Mouse (Mus musculus) erythroblast, embryonic 14.5 days (primary cell): ENCODE results near the gene Iglon5. TPM values are rescaled to one million over a fixed set of nuclear protein-coding genes. Genes with fewer than 3 reads are reported as not detected.

Experiments used
- H3K27me3 ChIP-seq: 2 replicates; pipeline ENCODE4 v1.6.1; 2012; ENCODE audit warnings: inconsistent platforms; ENCODE audit not compliant: control insufficient read depth
- H3K36me3 ChIP-seq: 2 replicates; pipeline ENCODE4 v1.6.1; 2012; ENCODE audit warnings: mild to moderate bottlenecking, inconsistent platforms; ENCODE audit not compliant: control insufficient read depth
- H3K4me1 ChIP-seq: 2 replicates; pipeline ENCODE4 v1.6.1; 2012; ENCODE audit warnings: inconsistent platforms; ENCODE audit not compliant: control insufficient read depth
- H3K4me3 ChIP-seq: replicated peaks from 2 replicates; pipeline ENCODE3; 2012; ENCODE audit warnings: moderate library complexity, mild to moderate bottlenecking, inconsistent platforms
- H3K9me3 ChIP-seq: 2 replicates; pipeline ENCODE4 v1.6.1; 2012; ENCODE audit warnings: low read length, inconsistent platforms, mixed read lengths; ENCODE audit not compliant: control insufficient read depth
- GATA1 ChIP-seq: IDR thresholded peaks from 2 replicates; pipeline ENCODE4 v1.6.1; 2012; ENCODE audit warnings: low read length, inconsistent platforms, mixed read lengths
- TAL1 ChIP-seq: IDR thresholded peaks from 3 replicates; pipeline ENCODE4 v1.6.1; 2012; ENCODE audit warnings: low read length, inconsistent platforms, mixed read lengths
- polyA plus RNA-seq: library from polyadenylated mRNA; stranded (reverse); fragments of >175 nt; gene quantifications from 2 replicates; pipeline ENCODE4 v1.2.3, GENCODE M21; 2012

Gene Iglon5
- polyA plus RNA-seq, 1 experiment = not detected

- TF ChIP-seq TAL1 (no peak), GATA1 (no peak)
- Histone ChIP-seq H3K36me3 (no peaks in the 10 kb centered on the region), H3K4me3 (no peak overlapping the region), H3K27me3 (no peaks in the 10 kb centered on the region), H3K4me1 (no peaks in the 10 kb centered on the region), H3K9me3 (no peaks in the 10 kb centered on the region)
Measured at GRCm38 (mm10) chr7:43511707-43512478, 22.0 kb upstream of the Iglon5 start.

DNA sequence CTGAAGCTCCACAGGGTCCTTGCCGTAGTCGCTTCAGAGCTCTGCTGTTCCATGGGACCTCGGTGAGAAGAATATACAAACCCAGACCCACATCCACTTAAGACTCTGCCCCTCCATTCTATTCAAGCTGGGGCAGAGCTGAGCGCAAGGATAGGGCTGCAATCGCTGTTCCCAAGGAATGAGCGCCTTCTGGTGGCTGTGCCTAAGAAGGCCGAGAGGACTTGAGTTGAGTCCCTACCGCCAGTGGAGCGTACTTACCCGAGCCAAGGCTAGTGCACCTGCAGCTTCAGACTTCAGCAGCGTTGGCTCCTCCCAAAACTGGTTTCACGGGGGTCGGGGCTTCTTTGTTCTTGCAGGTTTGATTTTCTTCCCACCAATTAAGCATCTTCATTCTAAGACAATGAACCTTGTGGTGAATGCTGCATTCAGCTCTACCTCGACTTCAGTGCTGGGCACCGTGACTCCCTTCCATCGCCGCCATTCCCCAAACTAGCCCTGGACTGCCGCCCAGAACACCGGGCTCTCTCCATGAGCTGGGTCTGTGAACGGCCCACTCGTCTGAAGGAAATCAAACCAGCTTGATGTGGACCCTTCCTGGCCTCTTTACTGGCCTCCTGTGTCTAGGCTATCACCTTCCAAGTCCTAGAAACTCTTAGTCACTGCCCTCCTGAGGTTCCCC, 5.6 kb upstream of the Iglon5 start:
- Histone ChIP-seq H3K4me1 (no peaks in the 10 kb centered on the region), H3K27me3 (peaks cover 8% of the 10 kb centered on the region), H3K9me3 (peaks cover 9% of the 10 kb centered on the region), H3K36me3 (no peaks in the 10 kb centered on the region), H3K4me3 (no peak overlapping the region)
- TF ChIP-seq GATA1 (no peak), TAL1 (no peak)

DNA sequence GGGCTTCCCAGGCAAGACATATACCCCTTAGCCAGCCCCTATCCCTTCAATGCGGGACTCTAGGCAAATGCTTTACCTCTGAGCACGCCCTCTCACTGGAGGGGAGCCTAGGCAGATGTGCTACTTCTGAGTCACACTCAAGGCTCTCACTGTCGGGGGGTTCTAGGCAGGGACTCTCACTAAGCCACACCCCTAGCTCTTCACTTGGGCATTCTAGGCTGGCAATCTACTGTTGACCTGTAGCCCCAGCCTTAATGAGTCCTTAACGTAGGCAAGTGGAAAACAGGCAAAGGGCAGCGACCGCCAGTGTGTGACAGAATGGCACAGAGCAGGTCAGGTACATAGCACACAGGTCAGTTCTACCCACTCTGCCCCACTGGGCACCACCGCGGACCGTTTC, 986 bp upstream of the Iglon5 start:
- H3K27me3 ChIP-seq = peaks cover 26% of the 10 kb centered on the region
- H3K9me3 ChIP-seq = no peaks in the 10 kb centered on the region
- no peak overlapping the region for H3K4me3 ChIP-seq
- no peaks in the 10 kb centered on the region for H3K4me1 ChIP-seq
- no peaks in the 10 kb centered on the region for H3K36me3 ChIP-seq
- TF ChIP-seq TAL1 (no peak), GATA1 (no peak)

GRCm38 (mm10) chr7:43490182-43490584, 308 bp upstream of the Iglon5 start:
- no peak for TF ChIP-seq GATA1
- no peak for TF ChIP-seq TAL1
- no peak overlapping the region for H3K4me3 ChIP-seq
- H3K9me3 ChIP-seq = no peaks in the 10 kb centered on the region
- no peaks in the 10 kb centered on the region for H3K36me3 ChIP-seq
- no peaks in the 10 kb centered on the region for H3K4me1 ChIP-seq
- H3K27me3 ChIP-seq = peaks cover 26% of the 10 kb centered on the region

DNA sequence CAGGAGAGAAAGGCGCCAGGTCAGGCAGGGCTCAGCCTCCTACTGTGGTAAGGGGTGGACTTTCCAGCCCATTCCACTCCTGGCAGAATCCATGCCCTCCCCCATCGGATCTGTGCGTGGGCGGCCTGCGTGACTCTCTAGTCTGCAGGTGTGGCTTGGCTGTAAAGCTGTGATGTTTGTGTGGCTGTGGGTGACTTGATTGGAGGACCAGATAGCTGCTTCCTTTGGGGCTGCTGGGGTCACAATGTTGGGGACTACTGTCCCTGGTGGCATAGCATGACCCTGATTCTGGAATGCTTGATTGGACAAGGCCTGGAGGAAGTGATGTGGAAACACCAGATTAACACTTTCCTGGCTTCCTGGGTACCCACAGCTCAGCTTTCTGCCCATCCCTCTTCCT, 1.2 kb downstream of the Iglon5 start:
- peaks cover 26% of the 10 kb centered on the region for H3K27me3 ChIP-seq
- H3K9me3 ChIP-seq = no peaks in the 10 kb centered on the region
- no peak for TF ChIP-seq GATA1
- TF ChIP-seq TAL1 = no peak
- no peaks in the 10 kb centered on the region for H3K36me3 ChIP-seq
- no peaks in the 10 kb centered on the region for H3K4me1 ChIP-seq
- no peak overlapping the region for H3K4me3 ChIP-seq

- no peaks in the 10 kb centered on the region for H3K36me3 ChIP-seq
- no peak overlapping the region for H3K4me3 ChIP-seq
- TF ChIP-seq TAL1 = no peak
- no peak for TF ChIP-seq GATA1
- peaks cover 6% of the 10 kb centered on the region; the same call in 1 of the 2 replicates for H3K27me3 ChIP-seq
- H3K4me1 ChIP-seq = no peaks in the 10 kb centered on the region
- no peaks in the 10 kb centered on the region for H3K9me3 ChIP-seq
Measured at GRCm38 (mm10) chr7:43483236-43483635, 6.6 kb downstream of the Iglon5 start.

DNA sequence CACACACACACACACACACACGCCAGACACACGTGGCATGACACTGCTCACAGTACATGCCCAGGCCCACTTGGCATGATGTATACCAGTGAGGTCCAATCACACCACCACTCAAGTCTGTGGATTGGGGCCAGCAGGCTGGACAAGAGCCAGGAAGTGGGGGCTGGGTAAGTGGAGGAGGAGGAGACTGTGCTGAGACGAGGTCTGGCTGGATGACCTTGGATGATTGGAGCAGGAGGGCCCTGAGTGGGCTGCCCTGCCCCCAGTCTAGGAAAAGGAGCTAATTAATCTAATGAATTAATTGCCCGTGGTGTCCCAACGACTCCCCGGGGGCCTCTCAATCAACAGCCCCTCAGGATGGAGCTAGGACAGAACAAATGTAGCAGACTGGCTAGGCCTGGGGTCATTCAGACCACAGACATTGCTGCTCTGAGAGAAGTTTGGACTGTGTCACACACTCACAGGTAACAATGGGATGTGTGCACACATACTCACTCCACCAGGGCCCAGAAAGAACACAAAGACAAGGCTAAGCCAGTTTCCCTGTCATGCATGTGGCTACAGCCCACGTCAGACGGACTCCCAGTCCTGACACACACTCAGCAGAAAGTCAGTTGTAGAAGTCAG, 7.7 kb downstream of the Iglon5 start:
- Histone ChIP-seq H3K36me3 (no peaks in the 10 kb centered on the region), H3K9me3 (no peaks in the 10 kb centered on the region), H3K4me1 (no peaks in the 10 kb centered on the region), H3K4me3 (no peak overlapping the region), H3K27me3 (peaks cover 16% of the 10 kb centered on the region)
- no peak for TF ChIP-seq GATA1
- no peak for TF ChIP-seq TAL1

DNA sequence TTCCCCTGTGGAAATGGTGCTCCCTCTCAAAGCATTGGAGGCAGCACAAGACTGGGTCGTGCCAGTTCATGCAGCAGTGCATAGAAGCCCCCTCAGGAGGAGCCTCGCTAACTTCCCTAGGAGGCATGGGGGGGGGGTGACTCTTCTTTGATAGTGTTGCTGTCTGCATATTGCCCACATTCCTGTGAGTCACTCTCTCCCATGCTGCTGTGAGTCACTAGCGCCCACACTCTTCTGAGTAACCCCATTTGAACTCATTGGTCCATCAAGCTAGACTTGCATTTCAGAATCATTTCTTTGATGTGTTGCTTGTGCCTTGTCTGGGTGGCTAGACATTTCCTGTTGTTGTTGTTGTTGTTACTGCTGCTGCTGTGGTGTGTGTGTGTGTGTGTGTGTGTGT, 8.7 kb downstream of the Iglon5 start:
- Histone ChIP-seq H3K36me3 (no peaks in the 10 kb centered on the region), H3K4me3 (no peak overlapping the region), H3K9me3 (no peaks in the 10 kb centered on the region), H3K27me3 (peaks cover 26% of the 10 kb centered on the region), H3K4me1 (no peaks in the 10 kb centered on the region)
- TF ChIP-seq TAL1 (no peak), GATA1 (no peak)

DNA sequence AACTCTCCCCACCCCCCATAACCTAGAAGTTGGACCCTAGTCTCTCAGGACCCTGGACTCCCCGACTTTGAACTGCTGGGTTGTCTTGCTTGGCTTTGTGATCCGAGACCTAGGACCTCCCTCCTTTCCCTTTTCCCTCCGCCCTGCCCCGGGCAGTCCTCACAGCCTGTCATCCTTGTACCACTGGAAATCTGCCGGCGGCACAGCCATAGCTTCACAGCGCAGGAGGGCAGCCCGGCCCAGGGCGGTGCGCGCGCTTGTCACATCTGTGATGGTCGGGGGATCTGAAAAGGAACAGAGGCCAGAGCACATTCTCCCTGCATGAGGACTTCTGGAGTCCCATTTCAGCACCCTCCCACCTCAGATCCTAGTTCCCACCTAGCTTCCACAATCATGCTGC, 13.5 kb downstream of the Iglon5 start:
- H3K4me3 ChIP-seq = no peak overlapping the region
- no peaks in the 10 kb centered on the region for H3K9me3 ChIP-seq
- TF ChIP-seq TAL1 (no peak), GATA1 (no peak)
- peaks cover 41% of the 10 kb centered on the region for H3K27me3 ChIP-seq
- no peaks in the 10 kb centered on the region for H3K36me3 ChIP-seq
- no peaks in the 10 kb centered on the region for H3K4me1 ChIP-seq
